Mouse (Mus musculus) right cerebral cortex, postnatal 36 days (tissue): ENCODE measurements at regions not wholly inside any gene's neighbourhood (a gene's known extent, or its start where the extent isn't known, plus 50 kb on each side); places are given as distances from the start of the nearest gene placed in this dataset.

Experiments
- DNase-seq, 2 experiments: peaks; one replicate each; pipeline ENCODE4 v3.0.0; 2022; ENCODE audit warnings: low spot score in 2 of 2, mixed read lengths in 1 of 2

- DNase-seq: no peak
Observed at GRCm38 (mm10) chr16:80728739-80729138, 471.8 kb upstream of the Ncam2 start.

- DNase-seq: no peak
Observed at GRCm38 (mm10) chr16:80773261-80773660, 427.2 kb upstream of the Ncam2 start.

DNA sequence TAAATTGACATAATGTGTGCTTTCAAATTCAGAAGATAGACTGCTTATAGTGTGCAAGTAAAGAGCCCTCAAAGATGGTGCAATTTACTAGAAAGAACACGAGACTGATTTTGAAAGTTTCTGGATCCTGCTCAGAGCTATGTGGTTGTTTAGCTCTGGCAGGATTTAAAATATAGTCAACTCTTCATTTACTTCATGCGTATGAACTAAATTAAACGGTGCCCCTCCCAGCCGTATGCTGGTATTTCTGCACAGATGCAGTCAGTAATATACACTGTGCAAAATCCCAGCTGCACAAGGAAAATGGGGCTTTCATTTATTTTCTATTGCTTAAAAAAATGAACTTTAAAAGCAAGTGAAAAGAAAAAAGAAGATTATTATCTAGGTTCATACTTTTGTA, 383.4 kb upstream of the Ncam2 start:
- peak; percentile 10 to 16 for DNase-seq

GRCm38 (mm10) chr16:80834532-80834931, 366.0 kb upstream of the Ncam2 start:
- DNase-seq: no peak
